Mouse (Mus musculus) heart, embryonic 12.5 days (tissue): Measurements from ENCODE around the gene Jade3. TPM values are rescaled to one million over a fixed set of nuclear protein-coding genes. Genes with fewer than 3 reads are reported as not detected.

Experiments used
- ATAC-seq: fragments of 200-750 bp; cut with Nextera tagmentation; 2 replicates; pipeline ENCODE4 v1.8.0; 2017; ENCODE audit warnings: moderate TSS enrichment, moderate library complexity; ENCODE audit not compliant: insufficient number of reproducible peaks, low FRiP score
- H3K27ac ChIP-seq: fragments of 300-500 bp; sonication (generic); 2 replicates; pipeline ENCODE4 v1.5.1; 2016; ENCODE audit warnings: mild to moderate bottlenecking, moderate library complexity; ENCODE audit not compliant: poor library complexity, severe bottlenecking
- H3K27me3 ChIP-seq: fragments of 300-500 bp; sonication (generic); replicated peaks from 2 replicates; pipeline ENCODE4 v1.6.1; 2016; ENCODE audit warnings: mild to moderate bottlenecking, moderate library complexity
- H3K36me3 ChIP-seq: fragments of 300-500 bp; sonication (generic); 2 replicates; pipeline ENCODE4 v1.6.1; 2016; ENCODE audit warnings: mild to moderate bottlenecking, moderate library complexity
- H3K4me1 ChIP-seq: fragments of 300-500 bp; sonication (generic); replicated peaks from 2 replicates; pipeline ENCODE4 v1.6.1; 2016; ENCODE audit warnings: mild to moderate bottlenecking
- H3K4me2 ChIP-seq: fragments of 300-500 bp; sonication (generic); 2 replicates; pipeline ENCODE4 v1.6.1; 2016; ENCODE audit warnings: mild to moderate bottlenecking, moderate library complexity
- H3K4me3 ChIP-seq: fragments of 300-500 bp; sonication (generic); 2 replicates; pipeline ENCODE4 v1.5.1; 2016; ENCODE audit warnings: mild to moderate bottlenecking
- H3K9ac ChIP-seq: fragments of 300-500 bp; sonication (generic); 2 replicates; pipeline ENCODE4 v1.6.1; 2016; ENCODE audit warnings: mild to moderate bottlenecking, moderate library complexity
- H3K9me3 ChIP-seq: fragments of 300-500 bp; sonication (generic); replicated peaks from 2 replicates; pipeline ENCODE4 v1.6.1; 2016; ENCODE audit warnings: mild to moderate bottlenecking, moderate library complexity
- WGBS: fragments of 180-500 bp; shearing (Covaris S2); methylation state at CpG from one replicate; pipeline ENCODE4 v1.1.7; 2016; 5-methylcytosine and 5-hydroxymethylcytosine counted together
- polyA plus RNA-seq: library from polyadenylated mRNA; unstranded; fragments of >200 nt; fragmentation: Nextera tagmentation; extraction: Ambion mirVana; gene quantifications from 2 replicates; pipeline ENCODE4 v1.2.1, GENCODE M21; 2016

The Jade3 gene
- polyA plus RNA-seq, 1 experiment from 2014 or later, result 7.4 TPM

GRCm38 (mm10) chrX:20548011-20548879 lies 122.8 kb downstream of the Jade3 start:
- H3K4me1 ChIP-seq, result no peaks in the 10 kb centered on the region
- peak overlapping the region; percentile 63 for H3K4me2 ChIP-seq
- no peak for ATAC-seq
- H3K36me3 ChIP-seq, result no peaks in the 10 kb centered on the region
- H3K27ac ChIP-seq, result no peak overlapping the region
- H3K9me3 ChIP-seq, result no peaks in the 10 kb centered on the region
- peak overlapping the region; percentile 45 for H3K4me3 ChIP-seq
- WGBS, result 18% methylated on average over 24 of the region's 24 CpGs
- peak overlapping the region; percentile 65 for H3K9ac ChIP-seq
- no peaks in the 10 kb centered on the region for H3K27me3 ChIP-seq

- Histone ChIP-seq H3K9ac (no peak overlapping the region), H3K4me1 (no peaks in the 10 kb centered on the region), H3K4me2 (peak overlapping the region; percentile 63), H3K9me3 (no peaks in the 10 kb centered on the region), H3K36me3 (no peaks in the 10 kb centered on the region), H3K27ac (no peak overlapping the region), H3K27me3 (no peaks in the 10 kb centered on the region), H3K4me3 (peak overlapping the region; percentile 45; the same call in 1 of the 2 replicates)
- 20% methylated on average over 1 of the region's 1 CpGs for WGBS
- no peak for ATAC-seq
Measured at GRCm38 (mm10) chrX:20548880-20549440, 123.5 kb downstream of the Jade3 start.

- Histone ChIP-seq H3K4me1 (no peaks in the 10 kb centered on the region), H3K27me3 (no peaks in the 10 kb centered on the region), H3K9me3 (no peaks in the 10 kb centered on the region), H3K4me3 (peak within 1 kb of the TSS; percentile 45), H3K9ac (no peak within 1 kb of the TSS), H3K27ac (no peak within 1 kb of the TSS), H3K36me3 (no peaks in the 10 kb centered on the region), H3K4me2 (peak within 1 kb of the TSS; percentile 63)
- 60% methylated on average over 3 of the region's 3 CpGs for WGBS
- no peak for ATAC-seq
Measured at GRCm38 (mm10) chrX:20549532-20549931, 124.0 kb downstream of the Jade3 start, which contains the start of gene Rgn. Rgn (plus strand) TSS chrX:20549787.

GRCm38 (mm10) chrX:20552199-20552598 lies 126.7 kb downstream of the Jade3 start:
- H3K4me3 ChIP-seq, result no peak overlapping the region
- no peaks in the 10 kb centered on the region for H3K4me1 ChIP-seq
- ATAC-seq, result no peak
- 69% methylated on average over 2 of the region's 2 CpGs for WGBS
- no peaks in the 10 kb centered on the region for H3K27me3 ChIP-seq
- H3K4me2 ChIP-seq, result no peak overlapping the region
- no peaks in the 10 kb centered on the region for H3K9me3 ChIP-seq
- H3K36me3 ChIP-seq, result no peaks in the 10 kb centered on the region
- no peak overlapping the region for H3K9ac ChIP-seq
- no peak overlapping the region for H3K27ac ChIP-seq

- no peak for ATAC-seq
- whole genome bisulfite sequencing, result 41% methylated on average over 1 of the region's 1 CpGs
- Histone ChIP-seq H3K4me1 (no peaks in the 10 kb centered on the region), H3K9ac (no peak overlapping the region), H3K4me2 (0 out of 2 replicates have a peak overlapping the region, but pooled peaks have one; percentile 24), H3K36me3 (no peaks in the 10 kb centered on the region), H3K27me3 (no peaks in the 10 kb centered on the region), H3K4me3 (no peak overlapping the region), H3K27ac (no peak overlapping the region), H3K9me3 (no peaks in the 10 kb centered on the region)
Measured at GRCm38 (mm10) chrX:20561846-20562245, 136.4 kb downstream of the Jade3 start.

- H3K36me3 ChIP-seq, result no peaks in the 10 kb centered on the region
- no peak overlapping the region for H3K4me2 ChIP-seq
- H3K4me3 ChIP-seq, result no peak overlapping the region
- no peak overlapping the region for H3K27ac ChIP-seq
- WGBS, result 65% methylated on average over 4 of the region's 4 CpGs
- H3K9ac ChIP-seq, result no peak overlapping the region
- H3K4me1 ChIP-seq, result no peaks in the 10 kb centered on the region
- no peak for ATAC-seq
- no peaks in the 10 kb centered on the region for H3K9me3 ChIP-seq
- no peaks in the 10 kb centered on the region for H3K27me3 ChIP-seq
Measured at GRCm38 (mm10) chrX:20563941-20564340, 138.5 kb downstream of the Jade3 start.

Other genes with a start within 250 kb of the Jade3 start
- gene Slc9a7, start 133.9 kb upstream of the Jade3 start, polyA plus RNA-seq, result 6.1 and 7.9 TPM in 2 replicates
- gene Rp2, start 61.2 kb upstream of the Jade3 start, polyA plus RNA-seq, result 16.0 and 16.9 TPM in 2 replicates
- gene Rgn, start 124.1 kb downstream of the Jade3 start, polyA plus RNA-seq, result 0.54 and 1.6 TPM in 2 replicates
- 44.1 and 44.5 TPM in 2 replicates for gene Rbm10, start 191.8 kb downstream of the Jade3 start, polyA plus RNA-seq
- 335 and 344 TPM in 2 replicates for gene Ndufb11, start 191.9 kb downstream of the Jade3 start, polyA plus RNA-seq
- 211 and 225 TPM in 2 replicates for gene Uba1, start 232.6 kb downstream of the Jade3 start, polyA plus RNA-seq